Mouse (Mus musculus): ENCODE measurements at regions not wholly inside any gene's neighbourhood (a gene's known extent, or its start where the extent isn't known, plus 50 kb on each side); places are given as distances from the start of the nearest gene placed in this dataset.

GRCm38 (mm10) chr10:111881339-111882211, 90.9 kb upstream of the Krr1 start:
- no peak for DNase-seq (ENCODE audit: low spot score)

GRCm38 (mm10) chr10:111882521-111882920, 89.9 kb upstream of the Krr1 start:
- no peak for DNase-seq (ENCODE audit: low spot score)

DNA sequence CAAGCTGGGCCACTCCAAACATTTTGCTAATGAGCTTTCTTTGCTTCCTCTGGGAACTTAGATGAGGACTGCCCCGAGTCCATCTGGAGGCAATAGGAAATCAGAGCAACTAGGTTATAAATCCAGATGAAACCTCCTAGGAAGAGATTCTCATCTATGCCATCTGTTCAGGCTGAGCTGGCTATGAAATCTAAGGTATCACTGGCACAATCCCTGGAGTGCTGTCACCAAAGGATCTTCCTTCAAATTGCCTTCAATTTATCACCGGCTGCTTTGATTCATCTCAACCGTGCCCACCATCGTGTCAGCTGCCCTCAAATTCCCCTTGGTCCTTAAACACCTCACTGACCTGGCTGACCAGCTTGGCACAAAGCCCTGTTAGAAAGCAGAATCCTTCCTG, 87.8 kb upstream of the Krr1 start:
- peak; percentile 27 for DNase-seq (ENCODE audit: low spot score)

GRCm38 (mm10) chr10:111889111-111889510, 83.4 kb upstream of the Krr1 start:
- DNase-seq (ENCODE audit: low spot score), result no peak

DNA sequence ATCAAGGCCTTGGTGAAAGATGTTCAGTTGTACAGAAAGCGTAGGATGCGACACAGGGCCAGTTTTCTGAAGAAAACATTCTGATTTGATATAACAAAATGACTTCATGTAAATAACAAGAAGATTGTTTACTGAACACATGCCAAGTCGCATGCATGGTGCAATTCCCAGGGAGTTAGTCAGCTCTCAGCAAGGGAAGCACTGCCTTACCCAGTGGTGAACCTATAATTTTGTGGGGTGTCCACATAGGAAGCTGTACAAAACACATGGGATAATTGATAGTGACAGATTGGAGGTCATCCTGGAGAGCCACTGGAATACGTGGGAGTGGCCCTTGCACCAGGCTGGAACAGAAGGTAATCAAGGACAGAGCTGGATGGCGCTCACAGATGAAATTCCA, 79.0 kb upstream of the Krr1 start:
- DNase-seq (ENCODE audit: low spot score), result no peak

DNA sequence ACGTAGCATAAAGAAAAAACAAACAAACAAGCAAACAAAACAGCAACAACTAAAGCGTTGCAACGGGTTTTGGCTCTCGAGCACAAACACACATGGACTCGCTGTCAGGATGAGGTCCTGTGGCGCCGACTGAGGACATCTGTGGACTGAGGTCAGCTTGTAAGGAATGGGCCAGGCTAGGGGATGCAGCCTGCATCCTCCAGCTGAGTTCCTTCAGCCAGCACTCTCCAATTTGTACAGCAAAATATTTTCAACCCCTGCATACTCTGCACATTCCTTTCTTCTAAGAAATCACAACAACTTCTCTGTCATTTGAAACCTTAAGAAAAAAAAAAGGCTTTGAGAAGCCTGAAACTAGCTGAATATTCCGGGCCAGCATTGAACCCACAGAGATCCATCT, 78.5 kb upstream of the Krr1 start:
- no peak for DNase-seq (ENCODE audit: low spot score)

DNA sequence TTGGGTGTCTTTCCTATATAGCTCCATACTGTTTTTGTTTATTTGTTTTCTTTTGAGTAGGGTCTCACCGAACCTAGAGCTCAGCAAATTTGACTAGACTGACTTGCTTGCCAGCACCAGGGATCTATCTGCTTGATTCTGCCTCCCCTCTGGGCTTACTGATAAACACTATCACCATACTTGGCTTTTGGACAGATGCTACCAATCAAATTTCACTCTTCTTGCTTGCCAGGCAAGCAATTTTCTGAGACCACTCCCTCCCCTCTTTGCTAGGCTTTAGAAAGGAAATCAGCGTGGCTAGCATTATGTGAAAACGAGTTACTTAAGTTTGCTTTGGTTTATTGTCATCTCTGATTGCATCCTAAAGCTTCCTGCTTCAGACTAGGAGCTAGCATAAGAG, 75.1 kb upstream of the Krr1 start:
- DNase-seq (ENCODE audit: low spot score), result no peak

DNA sequence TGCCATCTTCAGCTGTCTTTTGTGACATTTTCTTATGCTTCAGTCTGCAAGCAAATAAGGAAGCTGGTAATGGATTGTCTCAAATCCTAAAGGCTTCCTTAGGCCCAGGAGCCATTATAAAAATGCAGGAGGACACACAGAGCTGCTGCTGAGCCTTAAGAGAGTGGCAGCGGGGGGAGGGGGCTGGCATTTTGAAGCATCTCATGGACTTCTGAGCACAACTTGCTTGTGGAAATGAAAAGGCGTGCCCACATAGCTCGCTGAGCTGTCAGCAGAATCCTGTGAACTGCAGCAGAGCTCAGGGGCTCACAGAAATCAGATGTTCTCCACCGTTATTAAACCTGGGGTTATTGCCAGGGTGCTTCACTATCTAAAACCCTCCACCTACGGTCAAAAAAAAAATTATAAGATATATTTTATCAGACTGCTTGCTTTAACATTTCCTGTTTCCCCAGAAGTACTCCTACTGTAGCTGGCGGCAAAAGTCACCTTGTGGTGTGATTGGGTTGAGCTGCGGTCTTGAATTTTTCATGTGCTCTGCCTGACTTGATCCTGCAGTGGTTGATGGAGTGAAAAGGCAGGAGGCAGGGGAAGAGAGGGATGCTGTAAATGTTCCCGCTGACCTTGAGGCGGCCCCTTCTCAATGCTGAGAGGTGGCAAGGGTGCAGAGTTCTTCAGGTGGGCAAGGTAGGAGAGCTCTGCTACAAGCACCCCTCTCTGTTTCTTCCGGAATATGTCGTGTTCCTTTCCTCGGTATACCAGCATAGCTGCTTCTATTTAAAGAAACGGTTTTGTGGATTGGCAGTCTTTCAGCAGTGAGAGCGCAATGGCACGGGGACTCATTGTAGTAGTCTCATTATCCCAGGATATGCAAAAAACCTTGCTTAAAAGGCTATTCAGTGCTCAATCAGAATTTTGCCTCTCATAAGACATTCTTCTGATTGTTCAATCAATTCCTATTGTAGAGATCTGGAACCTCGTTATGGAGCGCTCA, 71.4 kb upstream of the Krr1 start:
- no peak for DNase-seq (ENCODE audit: low spot score)

- no peak for DNase-seq (ENCODE audit: low spot score)
These were observed 68.5 kb upstream of the Krr1 start for GRCm38 (mm10) chr10:111903956-111904355.

DNA sequence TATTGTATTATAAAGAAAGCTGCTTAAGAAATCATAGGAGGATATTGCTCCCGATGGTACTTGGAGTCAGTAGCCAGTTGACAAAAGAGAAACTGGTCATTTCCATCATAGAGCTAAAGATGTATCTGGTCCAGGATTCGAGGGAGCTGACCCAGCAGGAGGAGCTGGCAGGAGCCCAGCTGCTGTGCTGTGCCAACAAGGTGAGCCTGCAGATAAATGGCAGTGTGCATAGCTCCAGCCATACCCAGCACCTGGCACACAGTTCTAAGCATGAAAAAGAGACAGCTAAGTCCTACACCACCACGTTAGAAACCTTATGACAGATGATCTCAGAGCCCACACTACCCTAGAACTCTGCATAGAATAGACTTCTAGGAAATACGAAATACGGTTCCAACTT, 64.6 kb upstream of the Krr1 start:
- no peak for DNase-seq (ENCODE audit: low spot score)

GRCm38 (mm10) chr10:111912561-111912960, 59.9 kb upstream of the Krr1 start:
- DNase-seq (ENCODE audit: low spot score), result no peak

GRCm38 (mm10) chr10:111913066-111913785, 59.2 kb upstream of the Krr1 start:
- DNase-seq (ENCODE audit: low spot score), result no peak

DNA sequence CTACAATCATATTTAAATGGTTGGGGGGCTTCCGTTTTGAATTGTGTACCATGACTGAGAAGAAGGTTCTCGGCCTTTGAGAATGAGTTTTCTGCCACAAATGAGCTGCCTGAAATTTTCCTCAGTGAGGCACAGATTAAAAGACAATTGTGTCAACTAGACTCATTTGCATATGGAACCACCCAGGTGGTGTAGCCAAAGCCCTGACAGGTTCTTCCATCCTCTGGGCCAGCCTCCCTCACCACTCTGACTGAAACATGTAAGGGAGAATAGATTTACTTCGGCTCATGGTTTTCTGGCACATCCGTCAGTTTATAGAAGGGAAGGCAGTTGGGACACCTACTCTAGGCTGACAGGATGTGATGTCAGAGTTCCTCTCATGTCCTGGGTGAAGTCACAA, 58.2 kb upstream of the Krr1 start:
- no peak for DNase-seq (ENCODE audit: low spot score)

- no peak for DNase-seq (ENCODE audit: low spot score)
These were observed 54.4 kb upstream of the Krr1 start for GRCm38 (mm10) chr10:111918071-111918507.

- DNase-seq (ENCODE audit: low spot score), result no peak
These were observed 53.0 kb upstream of the Krr1 start for GRCm38 (mm10) chr10:111919475-111919874.

DNA sequence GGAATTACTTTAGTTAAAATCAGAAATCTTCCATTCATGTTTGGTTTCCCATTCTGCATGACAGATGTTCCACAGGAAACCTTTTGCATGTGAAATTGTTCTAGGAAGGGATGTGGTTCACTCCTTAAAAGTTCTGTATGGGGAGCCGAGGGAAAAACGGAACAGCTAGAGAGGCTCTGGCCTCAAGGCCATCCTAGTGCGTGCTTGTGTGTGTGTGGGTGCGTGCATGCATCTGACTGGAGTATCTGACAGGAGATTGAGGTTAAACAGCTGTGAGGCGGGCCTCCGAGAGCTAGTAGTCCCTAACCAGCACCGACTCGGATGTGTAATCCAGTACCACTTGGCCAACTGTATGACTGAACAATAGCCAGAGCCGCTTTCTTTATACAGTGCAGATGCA, 51.0 kb upstream of the Krr1 start:
- no peak for DNase-seq (ENCODE audit: low spot score)

Data from MN1 (cell line).